9 mouse cellular contexts compared by ENCODE assay signal in the genomic region with DNA sequence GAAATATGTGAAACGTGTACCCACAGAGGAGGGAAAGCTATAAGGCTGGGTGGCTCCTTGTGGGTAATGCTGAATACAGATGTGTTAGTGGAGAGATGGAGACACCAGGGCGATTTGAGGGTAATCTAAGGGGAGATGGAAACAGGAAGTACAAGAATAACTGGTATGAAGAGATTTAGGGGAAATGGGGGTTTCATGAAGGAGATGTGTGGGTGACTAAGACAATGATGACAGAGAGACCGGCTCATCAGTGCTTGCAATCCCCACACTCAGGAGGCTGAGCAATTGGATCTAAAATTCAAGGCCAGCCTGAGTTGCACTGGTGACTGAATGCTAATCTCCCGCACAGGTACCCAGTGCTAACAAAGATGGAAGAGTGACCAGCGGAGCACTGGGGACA. TPM values are rescaled to one million over a fixed set of nuclear protein-coding genes. Genes with fewer than 3 reads are reported as not detected.
DNase-seq lines count a peak whose midpoint lies in the region; ATAC-seq and TF ChIP-seq lines count a peak whose summit lies in the region.
"Had no signal": no experiment of that assay in that cellular context is flagged by ENCODE, and none has a peak within 500 bp of the region (broad histone marks: within the 10 kb centered on the region; RNA-seq: fewer than 3 reads in every experiment).

No protein-coding gene starts in this region.

- peak overlapping the region; percentile 75 for H3K27ac ChIP-seq in heart, adult 2 months
- no peak overlapping the region for H3K27ac ChIP-seq in hindbrain, embryonic 11.5 days (ENCODE audit: low read depth, low read length)

- H3K79me2 ChIP-seq in heart, adult 2 months (replicated peaks; ENCODE audit: control insufficient read depth, insufficient read depth, low read length): no peaks in the 10 kb centered on the region

- 49% methylated on average over 5 of the region's 5 CpGs for WGBS in heart, adult 2 months
- WGBS in hindbrain, embryonic 11.5 days: 59% methylated on average over 5 of the region's 5 CpGs

- H3K9ac ChIP-seq in heart, adult 2 months (ENCODE audit: low read depth, low read length): no peak overlapping the region
- no peak overlapping the region for H3K9ac ChIP-seq in hindbrain, embryonic 11.5 days (ENCODE audit: low read depth, low read length)

- H3K4me1 ChIP-seq in heart, adult 2 months (ENCODE audit: control insufficient read depth, insufficient read depth, low read length): no peaks in the 10 kb centered on the region
- H3K4me1 ChIP-seq in E14TG2a.4 (replicated peaks; ENCODE audit: low read depth, low read length): peaks cover 82% of the 10 kb centered on the region
- H3K4me1 ChIP-seq in hindbrain, embryonic 11.5 days (replicated peaks; ENCODE audit: control insufficient read depth, insufficient read depth, low read length): 0 out of 2 replicates have a peak, but pooled peaks cover 4% of the 10 kb centered on the region

- intact Hi-C loops in heart, adult 2 months (cut with DNase I): no loop called here
- intact Hi-C loops in heart, postnatal 10 days (cut with DNase I): no loop called here

- H3K4me2 ChIP-seq in hindbrain, embryonic 11.5 days (replicated peaks; ENCODE audit: low read depth, low read length): peak overlapping the region; percentile 75; the same call in 1 of the 2 replicates

- no peaks in the 10 kb centered on the region for H3K36me3 ChIP-seq in heart, adult 2 months (ENCODE audit: control insufficient read depth, insufficient read depth, low read length)
- peaks cover 32% of the 10 kb centered on the region for H3K36me3 ChIP-seq in E14TG2a.4 (ENCODE audit: insufficient read depth, low read length)
- no peaks in the 10 kb centered on the region for H3K36me3 ChIP-seq in hindbrain, embryonic 11.5 days (ENCODE audit: control insufficient read depth, insufficient read depth, low read length)

- no peak overlapping the region for H3K4me3 ChIP-seq in heart, adult 2 months
- H3K4me3 ChIP-seq in E14TG2a.4 (replicated peaks; ENCODE audit: low read length): peak overlapping the region; percentile 97
- H3K4me3 ChIP-seq in hindbrain, embryonic 11.5 days (ENCODE audit: low read depth, low read length): no peak overlapping the region

- TF ChIP-seq CTCF in heart, adult 2 months (IDR thresholded peaks at IDR 0.05): no peak
- TF ChIP-seq CTCF in E14TG2a.4 (conservative IDR thresholded peaks at IDR 0.05; ENCODE audit: low read length): no peak

- no peaks in the 10 kb centered on the region for H3K9me3 ChIP-seq in E14TG2a.4 (ENCODE audit: low read length)
- no peaks in the 10 kb centered on the region for H3K9me3 ChIP-seq in hindbrain, embryonic 11.5 days (ENCODE audit: control insufficient read depth, low read length)

- no peak for ATAC-seq in hindbrain, embryonic 11.5 days (ENCODE audit: low FRiP score)
- ATAC-seq in megakaryocyte, adult 5-6 weeks (ENCODE audit: poor library complexity, severe bottlenecking): peak; percentile 31
- no peak for ATAC-seq in CD4-positive, CD25-positive, alpha-beta regulatory T cell, adult 4 months

- TF ChIP-seq EP300 in heart, adult 2 months (IDR thresholded peaks at IDR 0.05; ENCODE audit: insufficient read depth, low read depth, low read length): no peak

- DNase-seq in heart, adult 2 months: no peak
- DNase-seq in heart, postnatal 10 days: no peak
- DNase-seq in hindbrain, embryonic 11.5 days (ENCODE audit: low spot score): no peak
- DNase-seq in cerebellum, postnatal 36 days: no peak
- no peak for DNase-seq in kidney, postnatal 4 days
- DNase-seq: kidney, postnatal 36 days had no signal

- H3K27me3 ChIP-seq in heart, adult 2 months (ENCODE audit: control insufficient read depth, insufficient read depth, low read length): no peaks in the 10 kb centered on the region
- H3K27me3 ChIP-seq in E14TG2a.4 (ENCODE audit: insufficient read depth, low read length): no peaks in the 10 kb centered on the region
- H3K27me3 ChIP-seq in hindbrain, embryonic 11.5 days (ENCODE audit: control insufficient read depth, insufficient read depth, low read length): no peaks in the 10 kb centered on the region

- no peak for TF ChIP-seq POLR2A in heart, adult 2 months (IDR thresholded peaks at IDR 0.05; ENCODE audit: insufficient read depth, low read depth, low read length)

RNA-seq across cellular contexts. Expression of a gene that starts 0.9 kb away (rescaled TPM):
- 10 to 100 TPM; 22.9 to 30.6 TPM for total RNA-seq in heart, adult 2 months (2021)
- polyA plus RNA-seq in heart, adult 2 months (2012; rRNA removed): 54.8 and 68.1 TPM in 2 replicates
- total RNA-seq in heart, postnatal 10 days (2021): 10 to 100 TPM; 32.5 to 35.1 TPM
- polyA plus RNA-seq in hindbrain, embryonic 11.5 days (2014; fragmentation: Nextera tagmentation; extraction: Ambion mirVana): 72.1 and 72.9 TPM in 2 replicates
- total RNA-seq in megakaryocyte, adult 5-6 weeks (2015): 7.7 and 19.6 TPM in 2 replicates
- 6.6 and 8.0 TPM in 2 replicates for total RNA-seq in megakaryocyte, adult 5-6 weeks (2017)
- polyA plus RNA-seq in CD4-positive, CD25-positive, alpha-beta regulatory T cell, adult 4 months (2017; shearing (Covaris generic)): 100 to 1,000 TPM; 191 to 306 TPM

RNA-seq across cellular contexts. Expression of a gene that starts 1.0 kb away (rescaled TPM):
- 10 to 100 TPM; 72.0 to 72.1 TPM for total RNA-seq in heart, adult 2 months (2021)
- polyA plus RNA-seq in heart, adult 2 months (2012; rRNA removed): 79.5 and 87.4 TPM in 2 replicates
- total RNA-seq in heart, postnatal 10 days (2021): 10 to 100 TPM; 60.3 to 65.0 TPM
- 22.4 and 24.5 TPM in 2 replicates for polyA plus RNA-seq in hindbrain, embryonic 11.5 days (2014; fragmentation: Nextera tagmentation; extraction: Ambion mirVana)
- total RNA-seq in megakaryocyte, adult 5-6 weeks (2015): 9.4 and 9.9 TPM in 2 replicates
- 3.3 and 7.2 TPM in 2 replicates for total RNA-seq in megakaryocyte, adult 5-6 weeks (2017)
- polyA plus RNA-seq in CD4-positive, CD25-positive, alpha-beta regulatory T cell, adult 4 months (2017; shearing (Covaris generic)): 10 to 100 TPM; 15.0 to 25.3 TPM

RNA-seq across cellular contexts. Expression of a gene that starts 29.0 kb away (rescaled TPM):
- total RNA-seq in heart, adult 2 months (2021): under 1 TPM; 0.10 to 0.14 TPM
- 0.20 and 0.21 TPM in 2 replicates for polyA plus RNA-seq in heart, adult 2 months (2012; rRNA removed)
- total RNA-seq in heart, postnatal 10 days (2021): under 1 TPM; 0.31 to 0.55 TPM
- polyA plus RNA-seq in hindbrain, embryonic 11.5 days (2014; fragmentation: Nextera tagmentation; extraction: Ambion mirVana): 0.21 and 0.96 TPM in 2 replicates
- total RNA-seq in megakaryocyte, adult 5-6 weeks (2015): not detected in 2 replicates
- not detected in 2 replicates for total RNA-seq in megakaryocyte, adult 5-6 weeks (2017)
- under 1 TPM in 1 of 2 experiments, not detected in 1; 0.28 TPM for polyA plus RNA-seq in CD4-positive, CD25-positive, alpha-beta regulatory T cell, adult 4 months (2017; shearing (Covaris generic))

RNA-seq across cellular contexts. Expression of a gene that starts 39.3 kb away (rescaled TPM):
- 100 to 1,000 TPM; 181 to 219 TPM for total RNA-seq in heart, adult 2 months (2021)
- polyA plus RNA-seq in heart, adult 2 months (2012; rRNA removed): 134 and 181 TPM in 2 replicates
- total RNA-seq in heart, postnatal 10 days (2021): 100 to 1,000 TPM; 171 to 174 TPM
- 67.5 and 71.7 TPM in 2 replicates for polyA plus RNA-seq in hindbrain, embryonic 11.5 days (2014; fragmentation: Nextera tagmentation; extraction: Ambion mirVana)
- total RNA-seq in megakaryocyte, adult 5-6 weeks (2015): 40.2 TPM in 2 replicates
- 53.8 and 55.7 TPM in 2 replicates for total RNA-seq in megakaryocyte, adult 5-6 weeks (2017)
- polyA plus RNA-seq in CD4-positive, CD25-positive, alpha-beta regulatory T cell, adult 4 months (2017; shearing (Covaris generic)): 10 to 100 TPM; 39.2 to 57.3 TPM

RNA-seq across cellular contexts. Expression of a gene that starts 52.9 kb away (rescaled TPM):
- under 1 TPM; 0.59 to 0.81 TPM for total RNA-seq in heart, adult 2 months (2021)
- polyA plus RNA-seq in heart, adult 2 months (2012; rRNA removed): 0.59 and 0.61 TPM in 2 replicates
- total RNA-seq in heart, postnatal 10 days (2021): 1 to 10 TPM; 3.1 to 3.6 TPM
- polyA plus RNA-seq in hindbrain, embryonic 11.5 days (2014; fragmentation: Nextera tagmentation; extraction: Ambion mirVana): 0.53 and 1.0 TPM in 2 replicates
- total RNA-seq in megakaryocyte, adult 5-6 weeks (2015): 0.05 and 0.16 TPM in 2 replicates
- 0.22 TPM in 1 of 2 replicates, not detected in the other for total RNA-seq in megakaryocyte, adult 5-6 weeks (2017)
- under 1 TPM; 0.22 to 0.62 TPM for polyA plus RNA-seq in CD4-positive, CD25-positive, alpha-beta regulatory T cell, adult 4 months (2017; shearing (Covaris generic))

Comparison
In these comparisons a context has a peak if more than half of its experiments do, and no peak if none do; other contexts are left out.
1. RNA of a gene that starts 1.0 kb away (total RNA-seq): 72.0 to 72.1 TPM in heart, adult 2 months and 60.3 to 65.0 TPM in heart, postnatal 10 days; 3.3 to 9.9 TPM in megakaryocyte, adult 5-6 weeks; every median in the first group is over 4 times any median in the second.